Mouse (Mus musculus) embryo, embryonic 10 days (tissue): ENCODE measurements around the gene Gm13305.
"Not testable (repeated sequence)": the region's sequence is repeated elsewhere in the genome, so short reads cannot be mapped to it uniquely, and the experiment has no call there.

Experiments
- DNase-seq: peaks from one replicate; pipeline ENCODE4 v3.0.0-alpha.2; 2015; ENCODE audit warnings: low spot score

The Gm13305 gene

DNA sequence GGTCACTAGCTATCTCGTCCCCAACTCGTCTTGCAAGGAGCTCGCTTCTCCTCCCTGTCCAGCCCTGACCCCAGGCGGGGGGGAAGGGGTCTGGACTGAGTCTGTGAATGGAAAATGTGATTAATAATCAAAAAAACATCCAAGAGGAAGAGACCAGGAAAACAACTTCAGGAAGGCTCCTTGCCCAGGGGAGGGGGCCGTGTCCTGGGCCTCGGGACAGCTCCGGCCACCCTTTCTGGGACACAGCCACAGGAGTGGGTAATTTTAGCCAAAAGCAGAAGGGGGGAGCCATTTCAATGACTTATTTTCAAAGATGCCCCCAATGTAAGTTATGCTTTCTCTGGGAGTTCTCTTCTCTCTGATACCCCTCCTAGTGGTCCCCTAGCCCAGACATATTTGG, at the start of gene Gm13305:
Gm13305 (minus strand) TSS at position 101 of the 400 bp plus-strand sequence.
- DNase-seq: not testable (repeated sequence)

DNA sequence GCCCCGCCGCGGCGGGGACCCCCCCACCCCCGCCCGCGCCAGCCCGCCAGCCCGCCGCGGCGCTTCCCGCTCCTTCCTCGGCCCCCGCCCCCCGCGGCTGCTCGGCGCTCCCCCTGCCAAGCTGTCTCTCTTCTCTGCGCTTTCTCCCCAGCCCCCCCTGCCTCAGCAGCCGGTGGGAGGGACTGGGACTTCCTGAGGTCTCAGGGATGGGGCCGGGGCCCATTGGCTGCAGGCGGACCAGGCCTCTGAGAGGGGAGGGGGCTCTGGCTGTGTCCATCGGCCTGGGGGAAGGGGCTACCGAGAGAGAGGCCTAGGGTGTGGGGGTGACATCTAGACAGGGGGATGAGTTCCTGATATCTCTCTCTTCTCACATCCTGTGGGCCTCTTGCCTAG, 16.6 kb upstream of the Gm13305 start:
- DNase-seq: not testable (repeated sequence)

DNA sequence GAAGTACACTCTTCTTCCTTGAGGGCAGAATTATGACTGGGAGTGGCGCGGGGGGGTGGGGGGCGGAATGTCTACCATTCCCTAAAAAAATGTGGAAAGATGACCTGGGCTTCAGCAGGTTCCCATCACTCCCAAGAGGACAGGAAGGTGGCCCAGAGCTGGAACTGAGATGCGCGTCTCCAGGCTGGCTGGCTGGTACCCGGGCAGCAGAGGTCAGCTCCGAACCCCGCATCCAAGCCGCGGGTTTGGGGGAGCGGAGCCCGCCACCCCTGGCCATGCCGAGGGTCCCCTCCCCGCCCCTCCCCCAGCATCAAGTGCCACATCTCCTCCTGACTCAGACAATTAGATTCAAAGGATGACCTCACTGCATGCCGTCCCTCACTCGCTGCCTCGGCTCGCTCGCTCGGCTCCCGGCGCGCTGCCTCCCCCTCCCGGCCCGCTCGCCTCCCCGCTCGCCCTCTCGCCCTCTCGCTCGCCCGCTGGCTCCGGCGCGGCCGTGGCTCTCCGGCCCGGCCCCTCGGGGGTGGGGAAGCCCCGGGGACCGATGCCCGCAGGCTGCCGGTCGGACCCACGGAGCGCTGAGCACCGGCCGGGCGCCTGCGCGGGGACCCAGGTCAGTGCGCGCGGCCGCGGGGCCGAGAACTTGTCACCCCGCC, 16.0 kb upstream of the Gm13305 start:
- DNase-seq: not testable (repeated sequence)

- not testable (repeated sequence) for DNase-seq
Observed at GRCm38 (mm10) chr4:42183234-42184197, 15.1 kb upstream of the Gm13305 start.

DNA sequence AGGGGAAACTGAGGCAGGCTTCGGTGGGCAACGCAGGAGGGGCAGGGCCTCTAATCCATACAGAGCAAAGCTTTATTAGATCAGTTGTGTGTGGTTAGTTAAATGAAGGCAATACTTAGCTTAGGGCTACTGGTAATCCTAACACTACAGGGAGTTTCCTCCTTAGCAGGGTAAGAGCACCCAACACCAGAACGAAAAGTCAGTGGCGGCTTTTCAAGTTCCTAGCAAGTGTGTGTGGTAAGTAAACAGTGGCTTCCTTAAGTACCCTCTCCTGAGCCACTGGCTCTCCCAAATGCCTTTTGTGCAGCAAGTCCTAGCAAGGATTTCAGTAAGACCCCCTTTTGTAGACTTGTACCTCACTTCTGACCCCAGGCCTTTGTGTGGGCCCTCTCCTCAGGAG, 9.8 kb upstream of the Gm13305 start:
- not testable (repeated sequence) for DNase-seq

GRCm38 (mm10) chr4:42153136-42153535, 15.3 kb downstream of the Gm13305 start, which contains the start of gene Gm13306:
Gm13306 (plus strand) TSS chr4:42153436.
- not testable (repeated sequence) for DNase-seq

GRCm38 (mm10) chr4:42114517-42114916, 53.9 kb downstream of the Gm13305 start, which contains the start of gene Gm13304:
Gm13304 (plus strand) TSS chr4:42114817.
- not testable (repeated sequence) for DNase-seq
